Mouse (Mus musculus) thymus, postnatal 36 days (tissue): Measurements from ENCODE around the gene Olfr106-ps.

Experiments
- DNase-seq, 2 experiments: peaks; one replicate each; pipeline ENCODE4 v3.0.0; 2022; ENCODE audit warnings: mixed read lengths in 2 of 2

Olfr106-ps gene

DNA sequence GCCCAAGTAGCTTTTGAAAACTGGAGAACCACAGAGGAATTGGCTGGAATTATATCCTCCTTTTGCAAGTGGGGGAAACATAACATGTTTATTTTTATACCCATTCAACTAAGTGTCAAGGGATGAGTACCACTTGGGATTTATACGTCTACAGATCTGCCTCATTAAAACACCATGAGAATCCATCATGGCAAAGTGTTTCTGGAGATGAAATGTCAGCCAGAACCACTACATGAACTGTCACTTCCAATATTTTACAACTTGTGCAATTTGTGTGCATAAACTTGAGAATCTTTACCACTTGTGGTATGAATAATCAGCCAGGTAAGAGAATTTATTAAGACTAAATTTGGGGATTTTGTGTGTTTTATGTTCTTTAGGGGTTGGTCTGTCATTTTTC is at the start of gene Olfr106-ps:
Gene Olfr106-ps, plus strand, starts transcription at position 301 of the 400 bp plus-strand sequence.
- no peak for DNase-seq

GRCm38 (mm10) chr17:37359282-37359681 is 30.9 kb upstream of the Olfr106-ps start, which contains the start of gene Olfr104-ps:
Gene Olfr104-ps (plus strand): TSS chr17:37359582.
- no peak for DNase-seq

GRCm38 (mm10) chr17:37378733-37379132 is 11.5 kb upstream of the Olfr106-ps start, which contains the start of gene Olfr105-ps:
Gene Olfr105-ps (plus strand): TSS chr17:37379033.
- no peak for DNase-seq

DNA sequence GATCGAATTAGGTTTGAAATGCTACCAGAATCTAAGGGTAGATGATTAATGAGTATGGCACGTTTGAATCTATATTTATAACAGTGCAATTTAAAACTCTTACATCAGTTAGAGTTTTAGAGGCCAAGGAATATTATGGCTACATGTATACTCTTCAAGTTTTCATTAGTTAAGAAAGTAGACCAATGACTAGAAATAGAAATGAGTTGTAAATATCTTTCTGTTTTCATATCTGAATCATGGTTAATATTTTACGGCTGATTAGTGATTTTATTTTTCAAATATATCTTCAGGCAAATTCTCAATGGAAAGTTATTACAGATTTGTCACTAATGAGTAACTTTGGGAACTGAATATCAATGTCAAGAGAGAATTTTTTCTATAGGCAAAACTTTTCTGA is 8.7 kb downstream of the Olfr106-ps start, which contains the start of gene Olfr107:
Gene Olfr107, plus strand, starts transcription at position 301 of the 400 bp plus-strand sequence.
- DNase-seq: no peak

DNA sequence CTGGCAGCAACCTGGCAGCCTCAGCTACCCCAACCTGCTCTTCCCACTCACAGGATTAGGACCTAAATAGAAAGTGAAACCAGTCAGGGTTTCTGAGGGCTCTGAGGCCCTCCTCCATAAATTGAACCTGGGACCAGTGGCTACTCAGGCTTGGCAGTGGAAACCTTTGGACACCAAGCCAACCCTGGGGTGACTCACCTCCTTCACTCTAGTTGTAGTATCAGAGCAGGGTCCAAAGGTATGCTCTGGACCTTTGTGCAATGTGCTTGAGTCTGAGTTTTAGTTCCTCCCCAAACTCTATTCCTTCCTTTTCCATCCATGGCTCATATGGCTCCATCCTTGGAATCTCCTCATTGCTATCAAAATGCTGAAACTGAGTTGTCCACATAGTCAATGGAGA is 23.2 kb downstream of the Olfr106-ps start:
- no peak for DNase-seq

DNA sequence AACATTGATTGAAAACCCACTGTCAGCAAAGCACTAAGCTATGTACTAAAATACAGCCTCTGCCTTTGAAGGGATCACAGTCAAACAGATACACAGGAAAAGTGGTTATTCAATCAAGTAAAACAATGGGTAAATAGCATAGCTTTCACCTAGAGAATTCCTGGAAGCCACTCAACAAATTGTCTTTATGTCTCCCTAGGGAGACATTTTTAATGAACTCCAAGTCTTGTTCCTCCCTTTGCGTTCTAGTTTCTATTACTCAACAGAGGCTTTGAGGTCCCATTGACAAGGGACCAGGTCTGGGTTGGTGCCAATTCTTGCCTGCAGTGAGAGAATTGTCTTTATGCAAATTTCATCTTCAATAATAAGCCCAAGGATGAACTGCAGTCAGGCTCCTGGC is 55.0 kb downstream of the Olfr106-ps start, which contains the start of gene Olfr108:
Gene Olfr108, plus strand, starts transcription at position 301 of the 400 bp plus-strand sequence.
- DNase-seq: no peak
